Mouse (Mus musculus): ENCODE data around the gene Olfr294. TPM values are rescaled to one million over a fixed set of nuclear protein-coding genes. Genes with fewer than 3 reads are reported as not detected.

Olfr294 gene
- not detected in 2 replicates for total RNA-seq (2012; rRNA removed)
- total RNA-seq (2014; rRNA removed): not detected in 2 replicates
- polyA plus RNA-seq (2012; ENCODE audit: insufficient read length, low read depth): not detected in 2 replicates

DNA sequence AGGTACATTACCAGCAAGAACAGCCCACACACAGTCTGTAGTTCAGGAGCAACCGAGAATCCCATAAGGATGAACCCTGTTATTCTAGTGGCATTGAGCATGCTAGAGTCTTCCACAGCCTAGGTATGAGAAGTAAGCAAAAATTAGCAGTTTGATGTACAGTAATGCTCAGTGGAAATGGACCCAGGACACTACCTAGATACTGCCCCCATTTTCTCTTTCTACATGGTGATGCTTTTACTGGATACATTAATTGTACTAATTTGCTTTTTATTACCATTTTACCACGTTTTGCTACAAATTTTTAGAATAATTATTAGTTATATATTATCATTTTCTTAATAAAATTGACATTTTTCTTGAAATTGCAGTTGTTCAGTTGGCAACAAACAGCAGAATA is at the start of gene Olfr294:
Gene Olfr294, minus strand, starts transcription at position 101 of the 400 bp plus-strand sequence.
- no peak within 1 kb of the TSS for H3K4me2 ChIP-seq (ENCODE audit: insufficient read depth, low read depth, poor library complexity, severe bottlenecking)
- in situ Hi-C loops (cut with MboI; ENCODE audit: low pct_ligation_motif_present, low pct_unique_long_range_greater_than_20kb, low sequenced_read_pairs): no loop called here
- no peaks in the 10 kb centered on the region for H3K79me2 ChIP-seq (replicated peaks; ENCODE audit: control insufficient read depth, extremely low read depth, insufficient read depth, poor library complexity, severe bottlenecking)
- H3K4me3 ChIP-seq (replicated peaks in 1 of 3; ENCODE audit: low read depth in 2 of 3, low read length in 2 of 3, poor library complexity in 1 of 3): no peak within 1 kb of the TSS
- no peaks in the 10 kb centered on the region for H3K27me3 ChIP-seq (replicated peaks)
- peaks cover 10% of the 10 kb centered on the region for H3K9me3 ChIP-seq (replicated peaks; ENCODE audit: low read length)
- DNase-seq (ENCODE audit: extremely low read depth): no peak
- dilution Hi-C loops (cut with MboI; ENCODE audit: extremely low pct_ligation_motif_present, extremely low pct_unique_long_range_greater_than_20kb, low sequenced_read_pairs): no loop called here
- H3K9ac ChIP-seq (ENCODE audit: insufficient read depth, low read depth): no peak within 1 kb of the TSS
- H3K4me1 ChIP-seq (ENCODE audit: control insufficient read depth in 1 of 2, insufficient read depth in 2 of 2): no peaks in the 10 kb centered on the region
- H3K36me3 ChIP-seq (replicated peaks in 1 of 2; ENCODE audit: control insufficient read depth in 1 of 2, insufficient read depth in 1 of 2, low read length in 1 of 2): no peaks in the 10 kb centered on the region
- H3K27ac ChIP-seq (ENCODE audit: insufficient read depth, low read depth): no peak within 1 kb of the TSS
- TF ChIP-seq USF1 (IDR thresholded peaks at IDR 0.05; ENCODE audit: low read depth, low read length): no peak
- TF ChIP-seq MXI1 (IDR thresholded peaks at IDR 0.05; ENCODE audit: low read depth, low read length): no peak
- no peak for TF ChIP-seq ETS1 (conservative IDR thresholded peaks at IDR 0.05; ENCODE audit: low read depth, low read length)
- TF ChIP-seq NELFE (IDR thresholded peaks at IDR 0.05; ENCODE audit: low read depth, low read length): no peak
- TF ChIP-seq POLR2AphosphoS2 (IDR thresholded peaks at IDR 0.05; ENCODE audit: low read depth, low read length): no peak
- no peak for TF ChIP-seq MEF2A (IDR thresholded peaks at IDR 0.05; ENCODE audit: borderline replicate concordance, low read depth, low read length)
- no peak for TF ChIP-seq ELF1 (IDR thresholded peaks at IDR 0.05; ENCODE audit: low read depth, low read length)
- no peak for TF ChIP-seq ZNF384 (IDR thresholded peaks at IDR 0.05; ENCODE audit: low read depth, low read length)
- no peak for TF ChIP-seq E2F4 (IDR thresholded peaks at IDR 0.05; ENCODE audit: insufficient replicate concordance, low read depth, low read length)
- no peak for TF ChIP-seq USF2 (conservative IDR thresholded peaks at IDR 0.05; ENCODE audit: low read depth, low read length)
- TF ChIP-seq EP300 (IDR thresholded peaks at IDR 0.05; ENCODE audit: low read length): no peak
- no peak for TF ChIP-seq TCF12 (IDR thresholded peaks at IDR 0.05; ENCODE audit: low read depth, low read length)
- TF ChIP-seq JUN (IDR thresholded peaks at IDR 0.05; ENCODE audit: insufficient read depth, low read depth, low read length): no peak
- TF ChIP-seq MAZ (IDR thresholded peaks at IDR 0.05; ENCODE audit: low read depth, low read length): no peak
- no peak for TF ChIP-seq HCFC1 (IDR thresholded peaks at IDR 0.05; ENCODE audit: low read depth, low read length)
- no peak for TF ChIP-seq BHLHE40 (IDR thresholded peaks at IDR 0.05; ENCODE audit: low read depth, low read length)

DNA sequence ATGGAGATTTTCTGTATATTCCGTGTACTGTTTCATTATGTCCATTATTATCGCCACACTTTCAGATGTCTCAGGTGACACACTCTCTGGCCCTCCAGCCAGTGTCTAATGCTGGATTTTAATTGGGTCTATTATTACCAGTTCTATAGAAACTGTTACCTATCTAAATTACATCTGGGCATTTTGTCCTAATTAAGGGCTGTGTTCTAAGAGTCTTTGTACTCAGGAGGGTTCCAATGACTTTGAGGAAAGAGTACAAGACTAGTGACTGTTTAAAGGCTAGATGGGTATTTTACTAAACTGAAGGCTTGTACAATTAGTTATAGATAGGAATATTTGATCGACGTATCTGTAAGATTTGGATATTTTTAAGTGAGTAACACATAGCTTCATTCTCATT is 32.3 kb upstream of the Olfr294 start, which contains the start of gene Olfr293:
Gene Olfr293, plus strand, starts transcription at position 301 of the 400 bp plus-strand sequence.
- H3K4me2 ChIP-seq (ENCODE audit: insufficient read depth, low read depth, poor library complexity, severe bottlenecking): no peak within 1 kb of the TSS
- peaks cover 4% of the 10 kb centered on the region for H3K9me3 ChIP-seq (replicated peaks; ENCODE audit: low read length)
- H3K4me1 ChIP-seq (ENCODE audit: control insufficient read depth in 1 of 2, insufficient read depth in 2 of 2): no peaks in the 10 kb centered on the region
- no peak for TF ChIP-seq CHD2 (IDR thresholded peaks at IDR 0.05; ENCODE audit: low read length)
- TF ChIP-seq SMC3 (IDR thresholded peaks at IDR 0.05; ENCODE audit: low read depth, low read length): no peak
- TF ChIP-seq MXI1 (IDR thresholded peaks at IDR 0.05; ENCODE audit: low read depth, low read length): no peak
- no peaks in the 10 kb centered on the region for H3K36me3 ChIP-seq (replicated peaks in 1 of 2; ENCODE audit: control insufficient read depth in 1 of 2, insufficient read depth in 1 of 2, low read length in 1 of 2)
- no peaks in the 10 kb centered on the region for H3K79me2 ChIP-seq (replicated peaks; ENCODE audit: control insufficient read depth, extremely low read depth, insufficient read depth, poor library complexity, severe bottlenecking)
- dilution Hi-C loops (cut with MboI; ENCODE audit: extremely low pct_ligation_motif_present, extremely low pct_unique_long_range_greater_than_20kb, low sequenced_read_pairs): no loop called here
- H3K4me3 ChIP-seq (replicated peaks in 1 of 3; ENCODE audit: low read depth in 2 of 3, low read length in 2 of 3, poor library complexity in 1 of 3): no peak within 1 kb of the TSS
- H3K9ac ChIP-seq (ENCODE audit: insufficient read depth, low read depth): no peak within 1 kb of the TSS
- H3K27me3 ChIP-seq (replicated peaks): no peaks in the 10 kb centered on the region
- H3K27ac ChIP-seq (ENCODE audit: insufficient read depth, low read depth): no peak within 1 kb of the TSS
- DNase-seq (ENCODE audit: extremely low read depth): no peak
- in situ Hi-C loops (cut with MboI; ENCODE audit: low pct_ligation_motif_present, low pct_unique_long_range_greater_than_20kb, low sequenced_read_pairs): no loop called here

All from CH12.LX (cell line).